Mouse (Mus musculus): ENCODE results near the gene Ccdc63.
"Not testable (repeated sequence)": the region's sequence is repeated elsewhere in the genome, so short reads cannot be mapped to it uniquely, and the experiment has no call there.

GRCm38 (mm10) chr5:122152508-122152907, 11.9 kb upstream of the Ccdc63 start:
- TF ChIP-seq POLR2A (IDR thresholded peaks at IDR 0.05; ENCODE audit: borderline replicate concordance, control insufficient read depth, low read depth, low read length); CTCF (IDR thresholded peaks at IDR 0.05; ENCODE audit: control insufficient read depth, insufficient read depth, low read length): not testable (repeated sequence)
